Mouse (Mus musculus) ES-Bruce4 (cell line): Measurements from ENCODE around the gene Tfrc.

Experiments
- CTCF ChIP-seq: IDR thresholded peaks from one replicate; pipeline ENCODE4 v1.8.1; 2011; ENCODE audit warnings: low read depth, low read length
- EP300 ChIP-seq: IDR thresholded peaks from 2 replicates; pipeline ENCODE4 v1.6.1; 2011; ENCODE audit warnings: low read depth, low read length; ENCODE audit not compliant: insufficient read depth
- POLR2A ChIP-seq: IDR thresholded peaks from one replicate; pipeline ENCODE4 v1.8.1; 2011; ENCODE audit warnings: low read length; ENCODE audit not compliant: insufficient read depth

DNA sequence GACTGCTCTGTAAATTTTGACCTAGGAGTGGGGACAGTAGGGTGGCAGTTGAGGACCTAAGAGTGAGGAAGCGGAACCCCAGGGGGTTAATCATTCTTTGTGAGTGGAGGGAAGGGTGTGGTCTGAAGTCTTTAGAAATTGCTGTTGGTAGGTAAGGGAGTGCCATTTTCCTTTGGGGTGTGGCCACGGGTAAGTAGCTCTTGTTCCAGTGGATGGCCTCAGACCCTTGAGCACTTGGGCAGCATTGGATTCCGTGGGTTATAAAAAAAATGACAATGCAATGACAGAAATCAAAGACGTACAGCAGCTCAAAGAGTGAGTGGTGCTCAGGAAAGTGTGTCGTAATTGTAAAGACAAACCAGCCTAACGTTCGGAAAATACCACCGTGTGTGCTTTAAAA is 47.6 kb downstream of the Tfrc start:
- TF ChIP-seq CTCF (no peak), EP300 (no peak), POLR2A (no peak)
